Mouse (Mus musculus) intestine, postnatal 0 days (tissue): ENCODE measurements around the gene Ostc. TPM values are rescaled to one million over a fixed set of nuclear protein-coding genes. Genes with fewer than 3 reads are reported as not detected.

Experiments used
- ATAC-seq: fragments of 200-750 bp; cut with Nextera tagmentation; 2 replicates; pipeline ENCODE4 v1.8.0; 2017; ENCODE audit warnings: mild to moderate bottlenecking, moderate TSS enrichment, moderate library complexity
- H3K27ac ChIP-seq: fragments of 300-500 bp; sonication (generic); 2 replicates; pipeline ENCODE4 v1.5.1; 2014; ENCODE audit warnings: mild to moderate bottlenecking, low read depth, low read length, moderate library complexity
- H3K27me3 ChIP-seq: fragments of 300-500 bp; sonication (generic); replicated peaks from 2 replicates; pipeline ENCODE4 v1.6.1; 2014; ENCODE audit warnings: low read length, mixed read lengths; ENCODE audit not compliant: control insufficient read depth, insufficient read depth
- H3K36me3 ChIP-seq: fragments of 300-500 bp; sonication (generic); 2 replicates; pipeline ENCODE4 v1.6.1; 2014; ENCODE audit warnings: mild to moderate bottlenecking, moderate library complexity; ENCODE audit not compliant: control insufficient read depth, insufficient read depth
- H3K4me1 ChIP-seq: fragments of 300-500 bp; sonication (generic); replicated peaks from 2 replicates; pipeline ENCODE4 v1.6.1; 2014; ENCODE audit warnings: antibody characterized with exemption, low read length, mixed read lengths; ENCODE audit not compliant: control insufficient read depth, insufficient read depth
- H3K4me2 ChIP-seq: fragments of 300-500 bp; sonication (generic); replicated peaks from 2 replicates; pipeline ENCODE4 v1.6.1; 2014; ENCODE audit warnings: low read depth, mild to moderate bottlenecking, moderate library complexity
- H3K4me3 ChIP-seq: fragments of 300-500 bp; sonication (generic); 2 replicates; pipeline ENCODE4 v1.5.1; 2014; ENCODE audit warnings: low read depth, low read length
- H3K9ac ChIP-seq: fragments of 300-500 bp; sonication (generic); 2 replicates; pipeline ENCODE4 v1.6.1; 2014; ENCODE audit warnings: mild to moderate bottlenecking, low read depth, low read length
- H3K9me3 ChIP-seq: fragments of 300-500 bp; sonication (generic); 2 replicates; pipeline ENCODE4 v1.6.1; 2016; ENCODE audit warnings: mixed run types; ENCODE audit not compliant: control insufficient read depth
- CTCF ChIP-seq: sonication (generic); IDR thresholded peaks from 2 replicates; pipeline ENCODE4 v1.5.1; 2016; ENCODE audit warnings: low read depth, mild to moderate bottlenecking, control low read depth, antibody characterized with exemption, moderate library complexity
- WGBS: fragments of 180-500 bp; shearing (Covaris S2); extraction: QIAGEN DNeasy Blood & Tissue Kit; methylation state at CpG from one replicate; pipeline ENCODE4 v1.1.7; 2014; 5-methylcytosine and 5-hydroxymethylcytosine counted together
- polyA plus RNA-seq: library from polyadenylated mRNA; unstranded; fragments of >200 nt; fragmentation: Nextera tagmentation; extraction: Ambion mirVana; gene quantifications from 2 replicates; pipeline ENCODE4 v1.2.1, GENCODE M21; 2015

Ostc gene
- polyA plus RNA-seq, 1 experiment from 2014 or later: 278 TPM

DNA sequence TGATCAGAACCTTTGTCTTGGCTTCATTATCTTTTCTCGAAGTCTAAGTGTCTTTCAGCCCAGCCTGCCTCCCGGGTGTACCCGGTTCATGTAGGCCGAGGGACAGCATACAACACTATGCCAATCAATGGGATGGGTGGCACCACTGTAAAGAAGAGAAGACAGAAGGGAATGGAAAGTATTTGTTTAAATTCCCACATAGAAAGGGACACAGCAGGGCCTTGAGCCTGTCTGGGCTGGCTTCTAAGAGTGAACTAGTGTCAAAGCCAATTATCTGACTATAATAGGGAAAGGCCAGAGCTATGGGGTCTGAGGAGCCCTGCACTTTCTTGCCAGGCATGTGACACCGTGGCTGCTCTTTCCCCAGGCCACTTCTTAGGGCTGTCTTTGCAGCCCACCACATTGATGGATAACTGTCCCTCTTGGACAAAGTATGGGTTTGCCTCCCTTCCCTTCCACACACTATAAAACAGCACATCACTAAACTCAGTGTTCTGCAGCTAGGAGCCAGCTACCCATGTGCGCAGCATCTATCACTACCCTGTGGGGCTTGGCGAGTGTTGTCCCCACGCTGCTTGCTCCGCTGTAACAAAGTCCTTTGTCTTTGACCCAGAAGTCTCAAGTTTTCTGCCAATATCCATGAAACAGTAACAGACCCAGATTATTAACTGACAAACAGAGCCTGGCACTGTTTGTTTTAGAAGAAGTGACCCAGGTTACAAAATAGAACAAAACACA is 24.8 kb downstream of the Ostc start:
- Histone ChIP-seq H3K36me3 (no peaks in the 10 kb centered on the region), H3K9me3 (no peaks in the 10 kb centered on the region), H3K27me3 (no peaks in the 10 kb centered on the region), H3K27ac (no peak overlapping the region), H3K4me2 (no peak overlapping the region), H3K4me3 (no peak overlapping the region), H3K4me1 (no peaks in the 10 kb centered on the region), H3K9ac (no peak overlapping the region)
- ATAC-seq: no peak
- TF ChIP-seq CTCF: no peak
- WGBS: 88% methylated on average over 9 of the region's 9 CpGs

DNA sequence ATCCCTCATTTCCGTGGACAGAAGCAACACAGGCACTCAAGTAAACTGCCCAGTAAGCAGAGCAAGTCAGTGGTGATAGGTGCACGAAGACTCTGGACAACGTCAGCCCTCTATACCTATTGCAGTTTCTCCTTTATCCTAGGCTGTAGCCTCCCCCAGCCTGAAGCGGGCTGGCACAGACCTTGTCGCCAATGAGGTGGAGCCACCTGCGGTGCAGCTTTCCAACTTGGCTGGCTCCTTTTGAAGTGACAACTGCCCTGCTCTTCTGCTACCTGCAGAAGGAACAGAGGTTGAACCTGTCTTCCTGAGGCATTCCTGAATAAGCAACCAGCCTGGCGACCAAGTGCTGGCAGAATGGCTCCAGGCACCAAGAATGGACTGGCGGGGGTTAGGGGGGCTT is 25.4 kb downstream of the Ostc start:
- H3K4me1 ChIP-seq: no peaks in the 10 kb centered on the region
- no peaks in the 10 kb centered on the region for H3K36me3 ChIP-seq
- H3K4me3 ChIP-seq: no peak overlapping the region
- H3K27ac ChIP-seq: no peak overlapping the region
- no peak for ATAC-seq
- no peaks in the 10 kb centered on the region for H3K9me3 ChIP-seq
- TF ChIP-seq CTCF: no peak
- H3K27me3 ChIP-seq: no peaks in the 10 kb centered on the region
- no peak overlapping the region for H3K4me2 ChIP-seq
- H3K9ac ChIP-seq: no peak overlapping the region
- 83% methylated on average over 8 of the region's 8 CpGs for WGBS

DNA sequence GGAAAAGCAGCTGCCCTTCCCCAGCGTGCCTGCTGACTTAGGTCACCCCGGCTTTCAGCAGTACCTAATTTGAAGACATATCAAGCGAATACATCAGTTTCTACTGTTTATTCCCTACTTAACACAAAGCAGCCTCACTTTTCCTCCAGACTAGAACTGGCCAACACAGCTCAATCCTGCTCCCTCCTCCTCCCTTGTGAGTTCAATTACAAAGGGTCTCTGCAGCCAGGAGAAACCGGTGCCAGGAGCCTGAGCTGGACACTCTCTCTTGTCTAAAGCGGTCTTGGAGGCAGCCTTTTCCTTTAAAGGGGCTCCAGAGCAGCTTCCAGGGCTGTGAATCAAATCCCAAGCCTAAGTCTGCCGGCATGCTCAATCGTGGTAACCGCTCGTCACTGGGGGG is 27.1 kb downstream of the Ostc start:
- H3K27ac ChIP-seq: no peak overlapping the region
- H3K36me3 ChIP-seq: no peaks in the 10 kb centered on the region
- ATAC-seq: no peak
- no peak for TF ChIP-seq CTCF
- H3K9me3 ChIP-seq: no peaks in the 10 kb centered on the region
- no peaks in the 10 kb centered on the region for H3K27me3 ChIP-seq
- H3K4me2 ChIP-seq: no peak overlapping the region
- H3K9ac ChIP-seq: no peak overlapping the region
- H3K4me1 ChIP-seq: no peaks in the 10 kb centered on the region
- no peak overlapping the region for H3K4me3 ChIP-seq
- WGBS: 83% methylated on average over 9 of the region's 9 CpGs

GRCm38 (mm10) chr3:130681226-130681625 is 28.0 kb downstream of the Ostc start:
- no peaks in the 10 kb centered on the region for H3K36me3 ChIP-seq
- H3K4me3 ChIP-seq: no peak overlapping the region
- H3K9me3 ChIP-seq: no peaks in the 10 kb centered on the region
- no peaks in the 10 kb centered on the region for H3K4me1 ChIP-seq
- H3K9ac ChIP-seq: no peak overlapping the region
- no peak overlapping the region for H3K4me2 ChIP-seq
- H3K27me3 ChIP-seq: no peaks in the 10 kb centered on the region
- H3K27ac ChIP-seq: no peak overlapping the region
- ATAC-seq: no peak
- no peak for TF ChIP-seq CTCF
- WGBS: 78% methylated on average over 2 of the region's 2 CpGs

GRCm38 (mm10) chr3:130677671-130678460 is 31.4 kb downstream of the Ostc start:
- Histone ChIP-seq H3K27me3 (no peaks in the 10 kb centered on the region), H3K27ac (no peak overlapping the region), H3K36me3 (no peaks in the 10 kb centered on the region), H3K4me2 (no peak overlapping the region), H3K9ac (no peak overlapping the region), H3K4me1 (no peaks in the 10 kb centered on the region), H3K9me3 (no peaks in the 10 kb centered on the region), H3K4me3 (no peak overlapping the region)
- WGBS: 92% methylated on average over 19 of the region's 19 CpGs
- no peak for ATAC-seq
- TF ChIP-seq CTCF: no peak

GRCm38 (mm10) chr3:130671291-130671690 is 38.0 kb downstream of the Ostc start:
- TF ChIP-seq CTCF: no peak
- Histone ChIP-seq H3K4me2 (no peak overlapping the region), H3K27ac (no peak overlapping the region), H3K4me1 (no peaks in the 10 kb centered on the region), H3K27me3 (no peaks in the 10 kb centered on the region), H3K4me3 (no peak overlapping the region), H3K36me3 (no peaks in the 10 kb centered on the region), H3K9me3 (no peaks in the 10 kb centered on the region), H3K9ac (no peak overlapping the region)
- no peak for ATAC-seq
- WGBS: 71% methylated on average over 14 of the region's 14 CpGs
